Mouse (Mus musculus) embryonic facial prominence, embryonic 14.5 days (tissue): ENCODE data around the gene Map3k4. TPM values are rescaled to one million over a fixed set of nuclear protein-coding genes. Genes with fewer than 3 reads are reported as not detected.

ENCODE experiments used
- ATAC-seq: fragments of 200-750 bp; cut with Nextera tagmentation; 2 replicates; pipeline ENCODE4 v1.8.0; 2017; ENCODE audit warnings: low read depth, moderate number of reproducible peaks, moderate TSS enrichment
- DNase-seq: peaks from one replicate; pipeline ENCODE4 v3.0.0-alpha.2; 2015; ENCODE audit warnings: low spot score
- H3K27ac ChIP-seq: fragments of 300-500 bp; sonication (generic); replicated peaks from 2 replicates; pipeline ENCODE4 v1.5.1; 2014; ENCODE audit warnings: low read depth, mild to moderate bottlenecking, low read length, moderate library complexity
- H3K27me3 ChIP-seq: fragments of 300-500 bp; sonication (generic); replicated peaks from 2 replicates; pipeline ENCODE4 v1.6.1; 2014; ENCODE audit warnings: low read length; ENCODE audit not compliant: control insufficient read depth, insufficient read depth
- H3K36me3 ChIP-seq: fragments of 300-500 bp; sonication (generic); 2 replicates; pipeline ENCODE4 v1.6.1; 2014; ENCODE audit warnings: low read length, mixed read lengths; ENCODE audit not compliant: control insufficient read depth, insufficient read depth
- H3K4me1 ChIP-seq: fragments of 300-500 bp; sonication (generic); 2 replicates; pipeline ENCODE4 v1.6.1; 2014; ENCODE audit warnings: antibody characterized with exemption, low read length; ENCODE audit not compliant: control insufficient read depth, insufficient read depth
- H3K4me2 ChIP-seq: fragments of 300-500 bp; sonication (generic); 2 replicates; pipeline ENCODE4 v1.6.1; 2014; ENCODE audit warnings: low read depth, mild to moderate bottlenecking, low read length, moderate library complexity, mixed read lengths
- H3K4me3 ChIP-seq: fragments of 300-500 bp; sonication (generic); 2 replicates; pipeline ENCODE4 v1.5.1; 2014; ENCODE audit warnings: low read depth, mild to moderate bottlenecking, low read length
- H3K9ac ChIP-seq: fragments of 300-500 bp; sonication (generic); 2 replicates; pipeline ENCODE4 v1.6.1; 2014; ENCODE audit warnings: low read depth, mild to moderate bottlenecking, low read length, moderate library complexity, mixed read lengths
- H3K9me3 ChIP-seq: fragments of 300-500 bp; sonication (generic); 2 replicates; pipeline ENCODE4 v1.6.1; 2016; ENCODE audit warnings: low read length; ENCODE audit not compliant: control insufficient read depth
- WGBS: fragments of 180-500 bp; shearing (Covaris S2); extraction: QIAGEN DNeasy Blood & Tissue Kit; methylation state at CpG from one replicate; pipeline ENCODE4 v1.1.7; 2014; 5-methylcytosine and 5-hydroxymethylcytosine counted together
- polyA plus RNA-seq: library from polyadenylated mRNA; unstranded; fragments of >200 nt; fragmentation: Nextera tagmentation; extraction: Ambion mirVana; gene quantifications from 2 replicates; pipeline ENCODE4 v1.2.1, GENCODE M21; 2014

Map3k4 gene
- 29.5 and 34.2 TPM in 2 replicates for polyA plus RNA-seq

DNA sequence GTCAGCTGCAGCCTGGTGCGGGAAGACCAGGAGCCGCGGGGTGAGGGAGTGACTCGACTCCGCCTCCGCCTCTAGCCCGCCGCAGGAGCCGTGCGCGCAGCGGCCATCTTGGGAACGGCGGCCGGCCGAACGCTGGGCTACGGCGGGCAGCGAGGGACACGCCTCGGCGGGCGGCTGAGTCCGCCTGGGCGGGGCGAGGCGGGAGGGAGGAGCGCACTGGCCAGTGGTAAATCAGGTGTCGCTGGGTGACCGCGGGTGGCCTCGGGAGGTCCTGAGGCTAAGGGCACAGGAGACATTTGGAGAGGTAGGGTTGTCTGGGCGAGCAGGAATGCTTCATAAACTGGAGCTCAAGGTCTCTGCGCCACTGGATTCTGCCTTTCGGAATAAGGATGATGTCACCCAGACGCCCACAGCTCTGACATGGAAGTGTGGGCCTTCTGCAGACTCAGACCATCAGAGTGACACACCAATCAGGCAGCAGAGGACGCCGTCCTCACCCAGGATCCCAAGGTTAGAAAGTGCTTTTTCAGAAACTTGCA, at the start of gene Map3k4:
Map3k4 (minus strand) TSS at position 134 of the 539 bp plus-strand sequence.
- 0% methylated on average over 18 of the region's 39 CpGs for WGBS
- H3K36me3 ChIP-seq: no peaks in the 10 kb centered on the region
- H3K4me1 ChIP-seq: peaks cover 12% of the 10 kb centered on the region; the same call in 1 of the 2 replicates
- no peaks in the 10 kb centered on the region for H3K9me3 ChIP-seq
- DNase-seq: peak; percentile 93
- peak; percentile 95 for ATAC-seq
- peak within 1 kb of the TSS; percentile 93 for H3K9ac ChIP-seq
- peak within 1 kb of the TSS; percentile 54 for H3K4me2 ChIP-seq
- H3K4me3 ChIP-seq: peak within 1 kb of the TSS; percentile 99
- peak within 1 kb of the TSS; percentile 97 for H3K27ac ChIP-seq
- H3K27me3 ChIP-seq: no peaks in the 10 kb centered on the region

GRCm38 (mm10) chr17:12367373-12367930, 48.9 kb upstream of the Map3k4 start:
- H3K4me3 ChIP-seq: no peak overlapping the region
- no peaks in the 10 kb centered on the region for H3K9me3 ChIP-seq
- no peak overlapping the region for H3K4me2 ChIP-seq
- H3K36me3 ChIP-seq: no peaks in the 10 kb centered on the region
- DNase-seq (peak; percentile 84), ATAC-seq (peak; percentile 78)
- H3K9ac ChIP-seq: no peak overlapping the region
- 36% methylated on average over 5 of the region's 5 CpGs for WGBS
- 0 out of 2 replicates have a peak, but pooled peaks cover 2% of the 10 kb centered on the region for H3K4me1 ChIP-seq
- H3K27me3 ChIP-seq: no peaks in the 10 kb centered on the region
- H3K27ac ChIP-seq: no peak overlapping the region

- Histone ChIP-seq H3K27ac (no peak overlapping the region), H3K9ac (no peak overlapping the region), H3K4me2 (no peak overlapping the region), H3K27me3 (no peaks in the 10 kb centered on the region), H3K4me3 (no peak overlapping the region), H3K36me3 (no peaks in the 10 kb centered on the region), H3K4me1 (no peaks in the 10 kb centered on the region), H3K9me3 (no peaks in the 10 kb centered on the region)
- DNase-seq (peak; percentile 20), ATAC-seq (no peak)
- WGBS: 49% methylated on average over 8 of the region's 8 CpGs
Observed at GRCm38 (mm10) chr17:12364426-12364735, 45.8 kb upstream of the Map3k4 start.

- H3K4me2 ChIP-seq: no peak overlapping the region
- no peaks in the 10 kb centered on the region for H3K27me3 ChIP-seq
- 89% methylated on average over 11 of the region's 11 CpGs for WGBS
- DNase-seq: no peak
- H3K9ac ChIP-seq: no peak overlapping the region
- no peak overlapping the region for H3K27ac ChIP-seq
- no peaks in the 10 kb centered on the region for H3K9me3 ChIP-seq
- H3K4me3 ChIP-seq: no peak overlapping the region
- no peaks in the 10 kb centered on the region for H3K4me1 ChIP-seq
- H3K36me3 ChIP-seq: no peaks in the 10 kb centered on the region
- ATAC-seq: no peak
Observed at GRCm38 (mm10) chr17:12363601-12364425, 45.2 kb upstream of the Map3k4 start.

GRCm38 (mm10) chr17:12359876-12360275, 41.3 kb upstream of the Map3k4 start:
- no peak for ATAC-seq
- no peak for DNase-seq
- 87% methylated on average over 15 of the region's 15 CpGs for WGBS

DNA sequence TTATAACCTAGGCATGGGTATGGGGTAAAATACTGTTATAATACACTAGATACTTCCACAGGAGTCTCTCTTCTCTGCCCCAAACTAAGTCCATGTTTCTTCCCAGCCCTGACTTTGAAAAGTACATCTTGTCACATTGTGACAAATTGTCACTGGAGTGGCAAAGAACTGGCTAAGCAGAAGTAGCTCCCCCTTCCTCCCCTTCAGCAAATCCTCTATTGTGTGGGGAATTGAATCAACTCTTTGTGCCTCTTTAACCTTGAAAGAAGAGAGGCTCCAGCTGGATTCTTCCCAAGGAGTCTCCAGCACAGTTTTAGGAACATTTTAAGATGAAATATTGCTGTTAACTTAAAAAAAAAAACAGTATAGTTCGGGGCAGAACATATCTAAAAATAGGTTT, 34.2 kb upstream of the Map3k4 start:
- no peak for ATAC-seq
- H3K4me2 ChIP-seq: no peak overlapping the region
- no peaks in the 10 kb centered on the region for H3K36me3 ChIP-seq
- no peak overlapping the region for H3K4me3 ChIP-seq
- no peak overlapping the region for H3K27ac ChIP-seq
- peak; percentile 20 for DNase-seq
- H3K27me3 ChIP-seq: no peaks in the 10 kb centered on the region
- WGBS: 40% methylated on average over 1 of the region's 1 CpGs
- no peak overlapping the region for H3K9ac ChIP-seq
- H3K9me3 ChIP-seq: no peaks in the 10 kb centered on the region
- H3K4me1 ChIP-seq: no peaks in the 10 kb centered on the region

More at GRCm38 (mm10) chr17:12359876-12360275, 41.3 kb upstream of the Map3k4 start:
- no peaks in the 10 kb centered on the region for H3K27me3 ChIP-seq
- no peak overlapping the region for H3K27ac ChIP-seq
- no peak overlapping the region for H3K4me3 ChIP-seq
- no peak overlapping the region for H3K4me2 ChIP-seq
- no peaks in the 10 kb centered on the region for H3K4me1 ChIP-seq
- H3K9me3 ChIP-seq: no peaks in the 10 kb centered on the region
- H3K9ac ChIP-seq: no peak overlapping the region
- no peaks in the 10 kb centered on the region for H3K36me3 ChIP-seq

- no peak for ATAC-seq
Observed at GRCm38 (mm10) chr17:12351564-12351963, 33.0 kb upstream of the Map3k4 start.

DNA sequence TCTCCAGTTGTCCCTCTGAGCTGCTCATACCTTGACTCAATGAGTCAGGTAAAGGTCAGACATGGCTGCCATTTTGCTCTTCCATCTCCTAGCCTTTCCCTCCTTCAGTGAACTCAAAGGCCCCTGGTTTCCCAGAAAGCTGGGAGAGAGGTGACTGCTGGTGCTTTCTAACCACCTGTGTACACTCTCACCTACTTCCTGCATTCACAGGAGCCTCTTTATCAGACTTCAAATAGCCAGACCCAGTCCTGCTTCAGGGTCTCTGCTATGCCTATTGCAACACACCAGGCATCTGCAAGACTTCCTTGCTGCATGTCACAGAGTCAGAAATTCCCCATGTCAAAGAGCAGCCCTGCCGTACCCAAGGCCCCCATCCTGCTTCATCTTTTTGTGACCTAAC, 28.9 kb upstream of the Map3k4 start:
- Histone ChIP-seq H3K4me1 (no peaks in the 10 kb centered on the region), H3K9me3 (no peaks in the 10 kb centered on the region), H3K27ac (no peak overlapping the region), H3K27me3 (no peaks in the 10 kb centered on the region), H3K4me2 (no peak overlapping the region), H3K36me3 (no peaks in the 10 kb centered on the region), H3K9ac (no peak overlapping the region), H3K4me3 (no peak overlapping the region)
- ATAC-seq (no peak), DNase-seq (no peak)
- 91% methylated on average over 1 of the region's 1 CpGs for WGBS

More at GRCm38 (mm10) chr17:12351564-12351963, 33.0 kb upstream of the Map3k4 start:
- H3K36me3 ChIP-seq: no peaks in the 10 kb centered on the region
- H3K9ac ChIP-seq: no peak overlapping the region
- H3K27me3 ChIP-seq: no peaks in the 10 kb centered on the region
- no peak overlapping the region for H3K4me3 ChIP-seq
- no peaks in the 10 kb centered on the region for H3K9me3 ChIP-seq
- H3K27ac ChIP-seq: no peak overlapping the region
- 76% methylated on average over 6 of the region's 6 CpGs for WGBS
- no peak overlapping the region for H3K4me2 ChIP-seq
- no peaks in the 10 kb centered on the region for H3K4me1 ChIP-seq
- DNase-seq: no peak
